Mouse (Mus musculus): Measurements from ENCODE around the gene Bach1. TPM values are rescaled to one million over a fixed set of nuclear protein-coding genes. Genes with fewer than 3 reads are reported as not detected.

Gene Bach1
- total RNA-seq, 2 experiments from 2014 or later = 12.8 to 13.1 TPM

- Histone ChIP-seq H3K27ac (no peak overlapping the region), H3K4me3 (no peak overlapping the region)
- no peak for DNase-seq (ENCODE audit: extremely low spot score in 1 of 2, low spot score in 2 of 2)
- intact Hi-C loops (cut with DNase I) = no loop called here
- TF ChIP-seq CTCF (IDR thresholded peaks at IDR 0.05) = no peak
Observed at GRCm38 (mm10) chr16:87717046-87717660, 18.4 kb downstream of the Bach1 start.

DNA sequence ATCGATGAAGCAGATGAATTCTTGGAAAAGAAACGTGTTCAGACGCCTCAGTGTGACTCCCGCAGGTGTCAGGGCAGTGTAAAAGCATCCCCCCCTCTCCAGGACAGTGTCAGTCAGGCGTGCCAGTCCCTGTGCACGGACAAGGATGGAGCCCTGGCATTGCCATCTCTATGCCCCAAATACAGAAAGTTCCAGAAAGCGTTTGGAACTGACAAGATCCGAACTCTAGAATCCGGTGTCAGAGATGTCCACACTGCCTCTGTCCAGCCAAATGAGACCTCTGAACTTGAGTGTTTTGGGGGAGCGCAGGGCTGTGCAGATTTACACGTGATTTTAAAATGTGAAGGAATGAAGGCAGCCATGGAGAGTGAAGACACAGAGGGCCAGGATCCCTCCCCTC, 20.3 kb downstream of the Bach1 start:
- Histone ChIP-seq H3K4me3 (no peak overlapping the region), H3K27ac (no peak overlapping the region)
- intact Hi-C loops (cut with DNase I) = no loop called here
- no peak for DNase-seq (ENCODE audit: extremely low spot score in 1 of 2, low spot score in 2 of 2)
- no peak for TF ChIP-seq CTCF (IDR thresholded peaks at IDR 0.05)

DNA sequence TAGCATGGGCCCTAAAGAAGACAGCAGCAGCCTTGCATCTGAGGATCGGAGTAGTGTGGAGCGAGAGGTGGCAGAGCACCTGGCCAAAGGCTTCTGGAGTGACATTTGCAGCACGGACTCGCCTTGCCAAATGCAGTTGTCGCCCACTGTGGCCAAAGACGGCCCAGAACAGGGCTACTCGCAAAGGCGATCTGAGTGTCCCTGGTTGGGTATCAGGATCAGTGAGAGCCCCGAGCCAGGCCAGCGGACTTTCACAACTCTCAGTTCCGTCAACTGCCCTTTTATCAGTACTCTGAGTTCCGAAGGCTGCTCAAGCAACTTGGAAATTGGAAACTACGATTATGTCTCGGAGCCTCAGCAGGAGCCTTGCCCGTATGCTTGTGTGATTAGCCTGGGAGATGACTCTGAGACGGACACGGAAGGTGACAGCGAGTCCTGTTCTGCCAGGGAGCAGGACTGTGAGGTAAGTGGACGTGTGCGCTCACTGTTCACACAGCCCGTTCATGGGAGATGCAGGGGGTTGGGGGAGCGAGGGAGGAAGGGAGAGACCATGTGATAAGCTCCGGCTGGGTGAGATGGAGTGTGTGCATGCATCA, 21.0 kb downstream of the Bach1 start:
- intact Hi-C loops (cut with DNase I) = no loop called here
- Histone ChIP-seq H3K27ac (no peak overlapping the region), H3K4me3 (no peak overlapping the region)
- no peak for DNase-seq (ENCODE audit: extremely low spot score in 1 of 2, low spot score in 2 of 2)
- TF ChIP-seq CTCF (IDR thresholded peaks at IDR 0.05) = no peak

- intact Hi-C loops (cut with DNase I) = no loop called here
- H3K27ac ChIP-seq = no peak overlapping the region
- DNase-seq (ENCODE audit: extremely low spot score in 1 of 2, low spot score in 2 of 2) = no peak
Observed at GRCm38 (mm10) chr16:87720851-87721409, 22.2 kb downstream of the Bach1 start.

DNA sequence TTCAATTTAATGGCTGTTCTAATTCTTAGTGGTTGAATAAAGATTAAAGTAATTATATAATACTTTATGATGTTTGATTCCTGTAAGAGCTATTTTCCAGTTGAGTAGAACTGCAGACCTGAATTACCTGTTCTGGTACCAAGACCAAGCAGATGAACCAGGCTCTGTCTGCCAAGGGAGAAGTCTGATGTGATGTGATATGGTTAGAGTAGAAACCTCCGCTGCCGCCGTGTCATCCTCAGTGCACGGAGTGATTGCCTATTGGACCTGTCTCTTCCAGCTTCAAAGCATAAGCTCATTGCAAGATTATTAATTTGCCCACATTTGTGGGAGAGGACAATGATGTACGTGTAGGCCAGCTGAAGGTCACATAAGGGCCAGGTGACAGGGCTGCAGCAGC, 24.1 kb downstream of the Bach1 start:
- DNase-seq (ENCODE audit: extremely low spot score in 1 of 2, low spot score in 2 of 2) = no peak
- no peak for TF ChIP-seq CTCF (IDR thresholded peaks at IDR 0.05)
- Histone ChIP-seq H3K27ac (no peak overlapping the region), H3K4me3 (no peak overlapping the region)
- intact Hi-C loops (cut with DNase I) = no loop called here

More at GRCm38 (mm10) chr16:87720851-87721409, 22.2 kb downstream of the Bach1 start:
- no peak overlapping the region for H3K4me3 ChIP-seq
- no peak for TF ChIP-seq CTCF (IDR thresholded peaks at IDR 0.05)

GRCm38 (mm10) chr16:87723479-87723878, 24.7 kb downstream of the Bach1 start:
- intact Hi-C loops (cut with DNase I) = no loop called here
- Histone ChIP-seq H3K4me3 (no peak overlapping the region), H3K27ac (no peak overlapping the region)
- no peak for TF ChIP-seq CTCF (IDR thresholded peaks at IDR 0.05)
- DNase-seq (ENCODE audit: extremely low spot score in 1 of 2, low spot score in 2 of 2) = no peak

DNA sequence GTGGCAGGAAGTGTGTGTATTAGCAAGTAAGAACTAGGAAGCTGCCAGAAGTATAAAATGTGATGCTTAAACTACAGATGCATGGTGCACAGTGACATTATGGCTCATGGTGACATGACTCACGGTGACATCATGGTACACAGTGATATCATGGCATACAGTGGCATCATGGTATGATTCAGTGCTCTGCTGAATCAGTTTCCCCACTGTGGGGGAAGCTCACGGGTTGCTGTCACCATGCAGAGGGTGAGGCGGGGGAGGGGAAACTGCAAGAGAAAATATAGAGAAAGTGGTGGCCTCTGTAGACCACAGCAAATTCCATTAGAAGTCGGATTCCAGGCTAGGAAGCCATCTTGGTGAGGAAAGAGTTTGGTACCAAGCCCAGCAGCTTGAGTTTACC, 26.1 kb downstream of the Bach1 start:
- TF ChIP-seq CTCF (IDR thresholded peaks at IDR 0.05) = no peak
- intact Hi-C loops (cut with DNase I) = no loop called here

GRCm38 (mm10) chr16:87725241-87725640, 26.5 kb downstream of the Bach1 start:
- no peak for TF ChIP-seq CTCF (IDR thresholded peaks at IDR 0.05)
- no peak for DNase-seq (ENCODE audit: extremely low spot score in 1 of 2, low spot score in 2 of 2)
- H3K4me3 ChIP-seq = no peak overlapping the region
- intact Hi-C loops (cut with DNase I) = no loop called here
- H3K27ac ChIP-seq = no peak overlapping the region

More for the DNA sequence above, 26.1 kb downstream of the Bach1 start:
- DNase-seq (ENCODE audit: extremely low spot score in 1 of 2, low spot score in 2 of 2) = no peak
- Histone ChIP-seq H3K4me3 (no peak overlapping the region), H3K27ac (no peak overlapping the region)

- Histone ChIP-seq H3K27ac (no peak overlapping the region), H3K4me3 (no peak overlapping the region)
- no peak for DNase-seq (ENCODE audit: extremely low spot score in 1 of 2, low spot score in 2 of 2)
- TF ChIP-seq CTCF (IDR thresholded peaks at IDR 0.05) = no peak
- intact Hi-C loops (cut with DNase I) = no loop called here
Observed at GRCm38 (mm10) chr16:87725963-87726362, 27.2 kb downstream of the Bach1 start.

DNA sequence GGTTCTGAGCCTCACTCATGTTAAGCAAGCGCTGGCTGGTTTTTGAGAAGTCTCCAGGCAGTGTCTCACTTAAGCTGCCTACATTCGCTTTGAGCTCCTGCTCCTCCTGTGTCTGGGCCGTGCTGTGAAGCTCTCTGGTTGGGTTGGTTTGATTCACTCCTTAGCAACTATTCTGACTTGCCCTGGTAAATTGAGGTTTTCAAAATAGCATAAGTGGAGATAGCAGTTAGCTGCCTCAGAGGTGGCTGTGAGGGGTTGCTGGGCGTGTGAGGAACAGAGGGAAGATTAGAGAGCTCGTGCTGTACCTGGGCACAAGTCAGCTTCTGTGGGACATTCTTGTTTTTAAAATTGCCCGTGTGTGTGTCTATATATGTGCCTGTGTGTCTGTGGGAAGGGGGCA, 27.6 kb downstream of the Bach1 start:
- H3K27ac ChIP-seq = no peak overlapping the region
- DNase-seq (ENCODE audit: extremely low spot score in 1 of 2, low spot score in 2 of 2) = no peak
- no peak for TF ChIP-seq CTCF (IDR thresholded peaks at IDR 0.05)
- intact Hi-C loops (cut with DNase I) = no loop called here
- H3K4me3 ChIP-seq = no peak overlapping the region

- intact Hi-C loops (cut with DNase I) = no loop called here
Observed at GRCm38 (mm10) chr16:87727250-87727649, 28.5 kb downstream of the Bach1 start.

GRCm38 (mm10) chr16:87727918-87728317, 29.2 kb downstream of the Bach1 start:
- DNase-seq (ENCODE audit: extremely low spot score in 1 of 2, low spot score in 2 of 2) = no peak
- no peak overlapping the region for H3K4me3 ChIP-seq
- intact Hi-C loops (cut with DNase I) = no loop called here

More at GRCm38 (mm10) chr16:87727250-87727649, 28.5 kb downstream of the Bach1 start:
- no peak overlapping the region for H3K27ac ChIP-seq
- no peak overlapping the region for H3K4me3 ChIP-seq
- no peak for TF ChIP-seq CTCF (IDR thresholded peaks at IDR 0.05)
- DNase-seq (ENCODE audit: extremely low spot score in 1 of 2, low spot score in 2 of 2) = no peak

DNA sequence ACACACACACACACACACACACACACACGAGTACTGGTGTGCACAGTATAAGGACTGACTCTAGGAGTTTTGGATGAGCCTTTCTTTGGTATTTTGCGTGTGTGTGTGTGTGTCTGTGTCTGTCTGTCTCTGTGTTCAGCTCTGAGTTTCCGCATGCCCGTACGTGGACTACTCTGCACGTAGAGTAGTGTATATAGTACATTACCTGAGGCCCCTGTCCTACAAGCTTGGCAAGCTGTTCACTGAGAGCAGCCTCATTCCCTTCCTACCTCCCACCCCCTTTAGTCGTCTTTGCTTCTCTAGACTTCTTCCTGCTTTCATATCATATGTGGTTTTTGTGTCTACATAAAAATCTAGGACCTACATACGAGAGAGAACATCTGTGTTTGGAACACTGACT, 30.0 kb downstream of the Bach1 start:
- TF ChIP-seq CTCF (IDR thresholded peaks at IDR 0.05) = no peak
- no peak overlapping the region for H3K4me3 ChIP-seq
- no peak for DNase-seq (ENCODE audit: extremely low spot score in 1 of 2, low spot score in 2 of 2)
- H3K27ac ChIP-seq = no peak overlapping the region
- intact Hi-C loops (cut with DNase I) = no loop called here

More at GRCm38 (mm10) chr16:87727918-87728317, 29.2 kb downstream of the Bach1 start:
- TF ChIP-seq CTCF (IDR thresholded peaks at IDR 0.05) = no peak
- H3K27ac ChIP-seq = no peak overlapping the region
